Mouse (Mus musculus) MEL (cell line): Measurements from ENCODE around the gene Cadm3. TPM values are rescaled to one million over a fixed set of nuclear protein-coding genes. Genes with fewer than 3 reads are reported as not detected.

Experiments
- DNase-seq: peaks from one replicate; pipeline ENCODE4 v3.0.0; 2011; ENCODE audit warnings: low read depth, low spot score
- H3K27ac ChIP-seq: 2 replicates; pipeline ENCODE4 v1.5.1; 2012; ENCODE audit warnings: low read depth, mild to moderate bottlenecking, control low read depth, low read length, moderate library complexity; ENCODE audit not compliant: control insufficient read depth
- H3K27me3 ChIP-seq, 2 experiments: fragments of 150-350 bp in 1 of 2; sonication (generic) in 1 of 2; 2 replicates each; pipeline ENCODE4 v1.6.1; 2012; ENCODE audit warnings: low read length in 2 of 2, mild to moderate bottlenecking in 2 of 2, improper control_type of control experiment in 1 of 2, moderate library complexity in 1 of 2; ENCODE audit not compliant: insufficient read depth in 2 of 2, control insufficient read depth in 1 of 2
- H3K36me3 ChIP-seq, 2 experiments: 2 replicates each; pipeline ENCODE4 v1.6.1; 2012 to 2014; ENCODE audit warnings: low read length in 2 of 2, improper control_type of control experiment in 1 of 2, inconsistent platforms in 1 of 2, mild to moderate bottlenecking in 1 of 2; ENCODE audit not compliant: insufficient read depth in 2 of 2, control insufficient read depth in 1 of 2
- H3K4me1 ChIP-seq, 2 experiments: fragments of 150-350 bp in 1 of 2; sonication (generic) in 1 of 2; 2 replicates each; pipeline ENCODE4 v1.6.1; 2012; ENCODE audit warnings: low read length in 2 of 2, improper control_type of control experiment in 1 of 2, mild to moderate bottlenecking in 1 of 2; ENCODE audit not compliant: insufficient read depth in 2 of 2, control insufficient read depth in 1 of 2
- H3K4me3 ChIP-seq, 2 experiments: fragments of 150-350 bp in 1 of 2; sonication (generic) in 1 of 2; 2 replicates each; pipeline ENCODE4 v1.5.1; 2012; ENCODE audit warnings: low read depth in 2 of 2, low read length in 2 of 2, mild to moderate bottlenecking in 2 of 2, moderate library complexity in 2 of 2, control low read depth in 1 of 2, improper control_type of control experiment in 1 of 2; ENCODE audit not compliant: control insufficient read depth in 1 of 2, insufficient read depth in 1 of 2
- H3K79me2 ChIP-seq: 2 replicates; pipeline ENCODE4 v1.6.1; 2012; ENCODE audit warnings: mild to moderate bottlenecking, low read length, moderate library complexity; ENCODE audit not compliant: control insufficient read depth, poor library complexity, insufficient read depth
- H3K9ac ChIP-seq: 2 replicates; pipeline ENCODE4 v1.6.1; 2012; ENCODE audit warnings: low read depth, mild to moderate bottlenecking, control low read depth, low read length, moderate library complexity; ENCODE audit not compliant: control insufficient read depth, poor library complexity, severe bottlenecking
- H3K9me3 ChIP-seq: fragments of 150-350 bp; sonication (generic); replicated peaks from 2 replicates; pipeline ENCODE4 v1.6.1; 2012; ENCODE audit warnings: mild to moderate bottlenecking, low read length, improper control_type of control experiment, moderate library complexity; ENCODE audit not compliant: insufficient read depth
- CTCF ChIP-seq, 3 experiments: IDR thresholded peaks in 2 of 3; conservative IDR thresholded peaks in 1 of 3; 2 replicates each; pipeline ENCODE4 v1.5.1; 2011 to 2012; ENCODE audit warnings: low read length in 3 of 3, low read depth in 2 of 3, mild to moderate bottlenecking in 2 of 3, improper control_type of control experiment in 1 of 3, inconsistent platforms in 1 of 3, mixed read lengths in 1 of 3, moderate library complexity in 1 of 3; ENCODE audit not compliant: control insufficient read depth in 1 of 3, insufficient read depth in 1 of 3, poor library complexity in 1 of 3, severe bottlenecking in 1 of 3
- EP300 ChIP-seq, 2 experiments: IDR thresholded peaks; 2 replicates each; pipeline ENCODE4 v1.6.1; 2011; ENCODE audit warnings: improper control_type of control experiment in 2 of 2, low read length in 2 of 2, low read depth in 1 of 2, mild to moderate bottlenecking in 1 of 2
- ETS1 ChIP-seq: IDR thresholded peaks from 2 replicates; pipeline ENCODE4 v1.6.1; 2012; ENCODE audit warnings: low read depth, mild to moderate bottlenecking, inconsistent platforms, low read length, improper control_type of control experiment, moderate library complexity
- GATA1 ChIP-seq: IDR thresholded peaks from 2 replicates; pipeline ENCODE4 v1.6.1; 2011; ENCODE audit warnings: low read depth, low read length, improper control_type of control experiment
- POLR2A ChIP-seq, 2 experiments: IDR thresholded peaks; 2 replicates each; pipeline ENCODE4 v1.6.1; 2011 to 2012; ENCODE audit warnings: low read length in 2 of 2, mild to moderate bottlenecking in 2 of 2, control low read depth in 1 of 2, improper control_type of control experiment in 1 of 2, low read depth in 1 of 2, moderate library complexity in 1 of 2; ENCODE audit not compliant: control insufficient read depth in 1 of 2, insufficient read depth in 1 of 2, poor library complexity in 1 of 2
- RAD21 ChIP-seq: IDR thresholded peaks from 2 replicates; pipeline ENCODE4 v1.6.1; 2011; ENCODE audit warnings: mild to moderate bottlenecking, low read depth, low read length, improper control_type of control experiment
- RCOR1 ChIP-seq: IDR thresholded peaks from 2 replicates; pipeline ENCODE4 v1.6.1; 2012; ENCODE audit warnings: low read depth, mild to moderate bottlenecking, inconsistent platforms, low read length, improper control_type of control experiment
- SMC3 ChIP-seq: IDR thresholded peaks from 2 replicates; pipeline ENCODE4 v1.6.1; 2011; ENCODE audit warnings: low read depth, low read length, improper control_type of control experiment
- TAL1 ChIP-seq: IDR thresholded peaks from 2 replicates; pipeline ENCODE4 v1.6.1; 2012; ENCODE audit warnings: mild to moderate bottlenecking, inconsistent platforms, low read length, moderate library complexity, mixed read lengths
- TBP ChIP-seq: IDR thresholded peaks from 2 replicates; pipeline ENCODE4 v1.8.0; 2011; ENCODE audit warnings: low read depth, low read length, improper control_type of control experiment
- TCF12 ChIP-seq: IDR thresholded peaks from 2 replicates; pipeline ENCODE4 v1.6.1; 2014; ENCODE audit warnings: low read depth, mild to moderate bottlenecking, inconsistent platforms, low read length, improper control_type of control experiment, moderate library complexity
- ZC3H11A ChIP-seq: IDR thresholded peaks from 2 replicates; pipeline ENCODE4 v1.6.1; 2012; ENCODE audit warnings: low read depth, mild to moderate bottlenecking, inconsistent platforms, low read length, improper control_type of control experiment
- polyA plus RNA-seq, 2 experiments: library from polyadenylated mRNA; stranded (reverse) in 1 of 2; unstranded in 1 of 2; fragments of >175 nt in 1 of 2; fragments of >200 nt in 1 of 2; gene quantifications; 2 replicates each; pipeline versions ENCODE4 v1.2.1 to v1.2.4; 2012; ENCODE audit warnings: low replicate concordance in 2 of 2, low read depth in 1 of 2; ENCODE audit not compliant: insufficient read length in 2 of 2, insufficient read depth in 1 of 2, missing spikeins in 1 of 2
- total RNA-seq: library from RNA; depleted of rRNA; stranded (reverse); fragments of 300-350 nt; gene quantifications from 2 replicates; pipeline ENCODE4 v1.2.3, GENCODE M21; 2012

Gene Cadm3
- total and polyA plus RNA-seq, 3 experiments, result 0.03 to 0.19 TPM; not detected in 1

DNA sequence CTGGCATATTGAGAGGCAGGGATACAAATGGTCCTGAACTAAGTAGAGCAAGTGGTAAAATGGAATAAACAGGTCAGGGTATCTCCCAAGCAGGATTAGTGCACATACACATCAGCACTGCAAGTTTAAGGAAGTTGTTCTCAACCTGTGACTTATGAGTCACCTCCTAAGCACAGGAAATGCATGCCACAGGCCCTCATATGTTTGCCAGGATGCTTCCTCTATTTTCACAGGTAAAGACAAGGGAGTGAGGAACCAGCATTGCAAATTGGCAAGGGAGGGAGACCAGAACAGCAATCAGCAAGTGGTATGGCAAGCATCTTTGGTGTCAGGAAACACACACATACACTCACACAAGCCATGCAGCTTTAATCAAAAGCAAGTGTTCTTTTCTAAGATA is 41.6 kb upstream of the Cadm3 start:
- Histone ChIP-seq H3K27ac (no peak overlapping the region), H3K9me3 (no peaks in the 10 kb centered on the region), H3K4me1 (no peaks in the 10 kb centered on the region; a peak in 1 of 4 replicates), H3K36me3 (no peaks in the 10 kb centered on the region; a peak in 1 of 4 replicates), H3K9ac (no peak overlapping the region), H3K79me2 (no peaks in the 10 kb centered on the region), H3K4me3 (no peak overlapping the region), H3K27me3 (no peaks in the 10 kb centered on the region)
- TF ChIP-seq ETS1 (peak; percentile 46; the same call in 1 of the 2 replicates), SMC3 (no peak), TAL1 (no peak), EP300 (IDR thresholded peaks at IDR 0.05; ENCODE audit: low read depth in 1 of 2, low read length in 2 of 2) (0 out of 4 replicates have a peak, but pooled peaks of 1 of the 2 experiments have one; percentile 17), POLR2A (IDR thresholded peaks at IDR 0.05; ENCODE audit: control insufficient read depth in 1 of 2, insufficient read depth in 1 of 2, low read depth in 1 of 2, low read length in 2 of 2, poor library complexity in 1 of 2) (no peak)
- peak; percentile 54 for DNase-seq

DNA sequence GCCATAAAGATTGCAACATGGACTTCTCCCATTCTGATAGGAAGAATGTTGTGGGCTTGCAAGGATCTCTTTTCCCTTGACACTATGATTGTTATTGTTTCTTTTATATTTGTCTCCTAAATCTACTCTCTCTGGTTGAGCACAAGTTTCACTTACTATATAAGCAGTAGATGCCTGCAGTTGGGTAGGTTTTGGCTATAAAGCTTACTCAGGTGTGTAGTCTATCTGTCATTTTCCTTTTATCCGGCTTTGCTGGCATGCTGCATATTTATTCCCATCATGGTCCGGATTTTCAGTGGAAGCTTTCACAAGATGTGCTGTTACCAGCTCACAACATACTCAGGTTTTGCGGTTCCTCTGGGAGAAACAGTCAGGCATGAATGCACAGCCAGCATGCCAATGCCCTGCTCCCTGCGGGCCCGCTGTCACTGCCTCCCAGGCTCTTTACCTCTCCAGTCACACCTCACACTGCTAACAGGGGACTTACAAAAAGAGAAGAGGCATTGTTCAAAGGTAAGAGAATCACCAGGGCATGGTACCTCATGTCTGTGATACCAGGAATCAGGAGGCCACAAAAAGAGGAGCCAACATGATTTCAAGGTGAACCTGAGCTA is 37.3 kb upstream of the Cadm3 start:
- H3K9ac ChIP-seq, result no peak overlapping the region
- no peak for DNase-seq
- no peak overlapping the region for H3K27ac ChIP-seq
- H3K4me3 ChIP-seq, result no peak overlapping the region
- H3K9me3 ChIP-seq, result no peaks in the 10 kb centered on the region
- H3K27me3 ChIP-seq, result no peaks in the 10 kb centered on the region
- no peaks in the 10 kb centered on the region for H3K79me2 ChIP-seq
- H3K36me3 ChIP-seq, result no peaks in the 10 kb centered on the region; a peak in 1 of 4 replicates
- H3K4me1 ChIP-seq, result no peaks in the 10 kb centered on the region; a peak in 1 of 4 replicates
- no peak for TF ChIP-seq RAD21
- no peak for TF ChIP-seq RCOR1
- no peak for TF ChIP-seq GATA1
- no peak for TF ChIP-seq TCF12

DNA sequence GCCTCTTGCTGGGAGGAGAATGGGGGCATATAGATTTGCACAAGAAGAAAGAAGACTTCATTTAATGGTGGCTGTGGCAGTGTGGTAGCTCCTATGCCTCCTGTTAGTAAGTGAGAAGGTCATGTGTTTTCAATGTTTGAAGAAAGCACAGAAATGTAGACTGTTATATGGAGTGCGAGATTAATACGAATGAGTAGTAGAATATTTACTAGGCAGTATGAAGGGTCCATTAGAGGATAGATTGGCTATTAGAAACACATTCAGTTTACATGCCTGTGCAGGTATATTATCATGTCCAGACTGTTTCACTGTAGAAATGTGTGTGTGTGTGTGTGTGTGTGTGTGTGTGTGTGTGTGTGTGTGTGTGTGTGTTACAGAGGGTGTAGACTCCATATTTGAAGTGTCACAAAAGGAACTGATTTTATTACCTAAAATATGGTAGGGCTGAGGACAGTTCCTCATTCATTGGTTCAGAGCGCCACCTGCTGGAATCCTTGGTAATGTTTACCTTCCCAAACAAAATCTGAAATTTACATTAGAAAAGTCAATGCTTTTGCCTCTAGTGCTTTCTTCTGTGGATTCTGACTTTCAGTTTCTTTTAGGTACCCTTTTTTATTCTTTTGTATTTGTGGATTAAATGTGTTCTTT is 31.0 kb upstream of the Cadm3 start:
- H3K9ac ChIP-seq, result no peak overlapping the region
- TF ChIP-seq SMC3, result peak; percentile 79
- no peak for TF ChIP-seq TBP
- TF ChIP-seq RAD21, result peak; percentile 74
- TF ChIP-seq GATA1, result no peak
- TF ChIP-seq ZC3H11A, result peak; percentile 87
- peak; percentile 17 to 66 (median 31); a peak in 3 of 6 replicates for TF ChIP-seq CTCF (IDR thresholded peaks at IDR 0.05 in 2 of 3, conservative IDR thresholded peaks at IDR 0.05 in 1 of 3; ENCODE audit: control insufficient read depth in 1 of 3, insufficient read depth in 1 of 3, low read depth in 2 of 3, low read length in 3 of 3, poor library complexity in 1 of 3, severe bottlenecking in 1 of 3)
- TF ChIP-seq, all 39 proteins: peak for 4
- peak; percentile 68 for DNase-seq
- Histone ChIP-seq H3K27me3 (no peaks in the 10 kb centered on the region), H3K79me2 (no peaks in the 10 kb centered on the region), H3K9me3 (no peaks in the 10 kb centered on the region), H3K4me1 (no peaks in the 10 kb centered on the region), H3K27ac (no peak overlapping the region), H3K4me3 (no peak overlapping the region), H3K36me3 (no peaks in the 10 kb centered on the region; a peak in 1 of 4 replicates)
